Mouse (Mus musculus): ENCODE measurements at regions not wholly inside any gene's neighbourhood (a gene's known extent, or its start where the extent isn't known, plus 50 kb on each side); places are given as distances from the start of the nearest gene placed in this dataset.
A peak's percentile ranks its signal among the peaks of the same experiment; 100 is the strongest.

- DNase-seq: no peak
Measured at GRCm38 (mm10) chr8:26287665-26288064, 168.3 kb downstream of the Gm45692 start.

GRCm38 (mm10) chr8:26288163-26288562 lies 168.8 kb downstream of the Gm45692 start:
- DNase-seq: no peak

GRCm38 (mm10) chr8:26298066-26298804 lies 178.9 kb downstream of the Gm45692 start:
- DNase-seq: no peak

- DNase-seq: peak; percentile 85
Measured at GRCm38 (mm10) chr8:26300246-26300645, 180.9 kb downstream of the Gm45692 start.

GRCm38 (mm10) chr8:26301961-26302360 lies 182.6 kb downstream of the Gm45692 start:
- no peak for DNase-seq

GRCm38 (mm10) chr8:26304566-26304965 lies 185.2 kb downstream of the Gm45692 start:
- no peak for DNase-seq

GRCm38 (mm10) chr8:26305061-26305879 lies 185.9 kb downstream of the Gm45692 start:
- DNase-seq: no peak

GRCm38 (mm10) chr8:26308121-26308641 lies 188.8 kb downstream of the Gm45692 start:
- DNase-seq: no peak

GRCm38 (mm10) chr8:26309764-26310163 lies 190.4 kb downstream of the Gm45692 start:
- no peak for DNase-seq

- no peak for DNase-seq
Measured at GRCm38 (mm10) chr8:26323606-26324350, 204.4 kb downstream of the Gm45692 start.

- no peak for DNase-seq
Measured at GRCm38 (mm10) chr8:26324606-26325005, 205.3 kb downstream of the Gm45692 start.

GRCm38 (mm10) chr8:26329813-26330212 lies 210.5 kb downstream of the Gm45692 start:
- DNase-seq: no peak

- DNase-seq: no peak
Measured at GRCm38 (mm10) chr8:26336906-26337650, 217.7 kb downstream of the Gm45692 start.

GRCm38 (mm10) chr8:26345078-26345477 lies 225.7 kb downstream of the Gm45692 start:
- DNase-seq: peak; percentile 46

- no peak for DNase-seq
Measured at GRCm38 (mm10) chr8:26349231-26349630, 229.9 kb downstream of the Gm45692 start.

GRCm38 (mm10) chr8:26349854-26350253 lies 230.5 kb downstream of the Gm45692 start:
- DNase-seq: no peak

GRCm38 (mm10) chr8:26350616-26351015 lies 231.3 kb downstream of the Gm45692 start:
- peak; percentile 27 for DNase-seq

GRCm38 (mm10) chr8:26351643-26352540 lies 232.6 kb downstream of the Gm45692 start:
- DNase-seq: no peak

GRCm38 (mm10) chr8:26352541-26353010 lies 233.2 kb downstream of the Gm45692 start:
- peak; percentile 69 for DNase-seq

- peak; percentile 40 for DNase-seq
Measured at GRCm38 (mm10) chr8:26353476-26353875, 234.1 kb downstream of the Gm45692 start.

GRCm38 (mm10) chr8:26354516-26354915 lies 235.2 kb downstream of the Gm45692 start:
- peak; percentile 10 for DNase-seq

Data from kidney, adult 9 months (tissue).